Mouse (Mus musculus) left cerebral cortex, postnatal 14 days (tissue): ENCODE measurements around the gene Atp5s. TPM values are rescaled to one million over a fixed set of nuclear protein-coding genes. Genes with fewer than 3 reads are reported as not detected.

Source experiments
- microRNA-seq, 2 experiments: library from miRNA; unstranded; fragments of <30 nt; microRNA quantifications; one replicate each; pipeline ENCODE4 v1.2.0; 2022
- total RNA-seq, 2 experiments: library from RNA; stranded (reverse); gene quantifications; 2 replicates each; pipeline ENCODE4 v1.2.3; 2021

Gene Atp5s
- total RNA-seq, 2 experiments from 2014 or later, result 25.4 to 34.8 TPM

Small RNAs within 50 kb of the gene (microRNA-seq; reads per million reads assigned to microRNA genes)
- 0 reads per million in 2 experiments for gene Mir681

Other genes starting within 250 kb of the Atp5s start
- 10 to 100 TPM; 23.1 to 26.1 TPM for gene Vcpkmt, start 141.9 kb upstream of the Atp5s start, total RNA-seq
- 10 to 100 TPM; 31.5 to 34.3 TPM for gene Sos2, start 43.1 kb upstream of the Atp5s start, total RNA-seq
- 10 to 100 TPM; 13.3 to 14.3 TPM for gene L2hgdh, start 77 bp upstream of the Atp5s start, total RNA-seq
- 10 to 100 TPM; 33.7 to 39.1 TPM for gene Cdkl1, start 66.3 kb downstream of the Atp5s start, total RNA-seq
- 100 to 1,000 TPM; 251 to 254 TPM for gene Atl1, start 167.7 kb downstream of the Atp5s start, total RNA-seq
- gene Map4k5, start 168.2 kb downstream of the Atp5s start, total RNA-seq, result 10 to 100 TPM; 40.4 to 43.6 TPM